Mouse (Mus musculus): ENCODE data around the gene Cldn13. TPM values are rescaled to one million over a fixed set of nuclear protein-coding genes. Genes with fewer than 3 reads are reported as not detected.
A peak's percentile ranks its signal among the peaks of the same experiment; 100 is the strongest.

Cldn13 gene
- polyA plus RNA-seq, 1 experiment from 2014 or later, result 258 TPM

GRCm38 (mm10) chr5:134926726-134927125 lies 11.4 kb upstream of the Cldn13 start:
- Histone ChIP-seq H3K4me2 (ENCODE audit: low read depth, low read length) (no peak overlapping the region), H3K9ac (ENCODE audit: low read depth, low read length) (no peak overlapping the region), H3K4me3 (ENCODE audit: low read depth, low read length) (no peak overlapping the region), H3K4me1 (ENCODE audit: control insufficient read depth, low read depth, low read length) (peaks cover 9% of the 10 kb centered on the region), H3K27ac (ENCODE audit: low read length) (no peak overlapping the region), H3K36me3 (ENCODE audit: control insufficient read depth, insufficient read depth) (no peaks in the 10 kb centered on the region), H3K9me3 (replicated peaks; ENCODE audit: control insufficient read depth, low read length) (no peaks in the 10 kb centered on the region), H3K27me3 (ENCODE audit: control insufficient read depth, insufficient read depth, low read depth, low read length) (peaks cover 6% of the 10 kb centered on the region; the same call in 1 of the 2 replicates)
- 61% methylated on average over 4 of the region's 4 CpGs for WGBS (ENCODE audit: insufficient replicate concordance)
- ATAC-seq (ENCODE audit: low read depth), result no peak

- H3K4me3 ChIP-seq (ENCODE audit: low read depth, low read length), result no peak overlapping the region
Observed at GRCm38 (mm10) chr5:134923141-134923540, 7.8 kb upstream of the Cldn13 start.

DNA sequence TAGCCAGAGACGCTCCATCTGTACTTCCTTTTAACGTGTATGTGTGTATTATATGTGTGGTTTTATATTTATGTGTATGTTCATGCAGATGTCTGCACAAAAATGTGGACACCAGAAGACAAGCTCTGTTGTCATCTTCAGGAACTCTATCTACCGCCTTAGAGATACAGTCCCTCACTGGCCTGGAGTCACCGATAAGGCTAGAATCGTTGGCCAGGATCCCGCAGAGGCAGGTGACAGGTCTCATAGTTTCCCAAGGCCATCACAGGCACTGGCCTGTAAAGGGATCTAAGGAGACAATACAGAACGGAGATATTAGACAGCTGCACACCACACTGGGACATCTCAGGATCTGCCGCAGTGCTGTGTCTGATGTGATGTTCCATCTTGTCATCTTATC lies 5.8 kb upstream of the Cldn13 start:
- Histone ChIP-seq H3K9me3 (replicated peaks; ENCODE audit: control insufficient read depth, low read length) (no peaks in the 10 kb centered on the region), H3K4me3 (ENCODE audit: low read depth, low read length) (no peak overlapping the region), H3K27me3 (ENCODE audit: control insufficient read depth, insufficient read depth, low read depth, low read length) (no peaks in the 10 kb centered on the region), H3K4me1 (ENCODE audit: control insufficient read depth, low read depth, low read length) (peaks cover 50% of the 10 kb centered on the region), H3K27ac (ENCODE audit: low read length) (peak overlapping the region; percentile 100), H3K9ac (ENCODE audit: low read depth, low read length) (peak overlapping the region; percentile 58), H3K4me2 (ENCODE audit: low read depth, low read length) (peak overlapping the region; percentile 61), H3K36me3 (ENCODE audit: control insufficient read depth, insufficient read depth) (no peaks in the 10 kb centered on the region; the same call in 1 of the 2 replicates)
- peak; percentile 47 for ATAC-seq (ENCODE audit: low read depth)
- 39% methylated on average over 8 of the region's 8 CpGs for WGBS (ENCODE audit: insufficient replicate concordance)

More at GRCm38 (mm10) chr5:134923141-134923540, 7.8 kb upstream of the Cldn13 start:
- 62% methylated on average over 6 of the region's 6 CpGs for WGBS (ENCODE audit: insufficient replicate concordance)
- no peak for ATAC-seq (ENCODE audit: low read depth)
- no peaks in the 10 kb centered on the region for H3K9me3 ChIP-seq (replicated peaks; ENCODE audit: control insufficient read depth, low read length)
- no peak overlapping the region for H3K4me2 ChIP-seq (ENCODE audit: low read depth, low read length)
- peaks cover 37% of the 10 kb centered on the region for H3K4me1 ChIP-seq (ENCODE audit: control insufficient read depth, low read depth, low read length)
- H3K27ac ChIP-seq (ENCODE audit: low read length), result no peak overlapping the region
- no peak overlapping the region for H3K9ac ChIP-seq (ENCODE audit: low read depth, low read length)
- no peaks in the 10 kb centered on the region for H3K27me3 ChIP-seq (ENCODE audit: control insufficient read depth, insufficient read depth, low read depth, low read length)
- H3K36me3 ChIP-seq (ENCODE audit: control insufficient read depth, insufficient read depth), result no peaks in the 10 kb centered on the region

DNA sequence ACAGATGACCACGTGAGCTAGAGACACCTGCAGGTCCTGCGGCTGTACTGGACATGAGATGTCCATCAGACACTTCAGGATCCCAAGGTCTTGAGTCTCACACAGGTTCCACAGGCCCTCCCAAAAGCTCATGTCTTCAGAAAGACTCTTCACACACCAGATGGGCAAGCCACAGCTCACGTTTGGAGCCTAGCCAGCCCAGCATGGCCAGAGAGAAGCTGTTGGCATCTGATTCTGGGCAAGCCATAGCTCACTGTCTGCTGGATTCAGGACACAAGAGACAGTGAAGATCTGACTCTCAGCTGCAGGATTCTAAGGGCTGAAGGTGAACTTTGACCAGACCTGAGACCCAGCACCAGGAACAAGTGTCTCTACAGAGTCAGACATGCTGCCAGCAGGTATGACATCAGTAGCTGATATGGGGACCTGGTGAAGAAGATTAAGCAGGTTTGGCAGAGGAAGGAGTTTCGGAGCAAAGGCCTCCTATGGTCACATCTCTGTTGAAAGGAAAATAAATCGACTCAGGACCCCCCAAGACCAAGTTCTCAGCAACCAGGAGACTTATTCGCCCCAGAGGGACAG lies 4.9 kb upstream of the Cldn13 start:
- Histone ChIP-seq H3K36me3 (ENCODE audit: control insufficient read depth, insufficient read depth) (no peaks in the 10 kb centered on the region; the same call in 1 of the 2 replicates), H3K27ac (ENCODE audit: low read length) (peak overlapping the region; percentile 100), H3K4me2 (ENCODE audit: low read depth, low read length) (peak overlapping the region; percentile 61), H3K27me3 (ENCODE audit: control insufficient read depth, insufficient read depth, low read depth, low read length) (no peaks in the 10 kb centered on the region), H3K9me3 (replicated peaks; ENCODE audit: control insufficient read depth, low read length) (no peaks in the 10 kb centered on the region), H3K4me3 (ENCODE audit: low read depth, low read length) (no peak overlapping the region), H3K9ac (ENCODE audit: low read depth, low read length) (peak overlapping the region; percentile 58), H3K4me1 (ENCODE audit: control insufficient read depth, low read depth, low read length) (peaks cover 57% of the 10 kb centered on the region)
- ATAC-seq (ENCODE audit: low read depth), result no peak
- WGBS (ENCODE audit: insufficient replicate concordance), result 53% methylated on average over 6 of the region's 6 CpGs

GRCm38 (mm10) chr5:134919097-134919496 lies 3.8 kb upstream of the Cldn13 start:
- 18% methylated on average over 3 of the region's 3 CpGs for WGBS (ENCODE audit: insufficient replicate concordance)
- peak; percentile 88 for ATAC-seq (ENCODE audit: low read depth)
- Histone ChIP-seq H3K9ac (ENCODE audit: low read depth, low read length) (peak overlapping the region; percentile 58), H3K9me3 (replicated peaks; ENCODE audit: control insufficient read depth, low read length) (no peaks in the 10 kb centered on the region), H3K36me3 (ENCODE audit: control insufficient read depth, insufficient read depth) (no peaks in the 10 kb centered on the region; the same call in 1 of the 2 replicates), H3K27ac (ENCODE audit: low read length) (peak overlapping the region; percentile 100), H3K27me3 (ENCODE audit: control insufficient read depth, insufficient read depth, low read depth, low read length) (no peaks in the 10 kb centered on the region), H3K4me3 (ENCODE audit: low read depth, low read length) (peak overlapping the region; percentile 24), H3K4me1 (ENCODE audit: control insufficient read depth, low read depth, low read length) (peaks cover 57% of the 10 kb centered on the region), H3K4me2 (ENCODE audit: low read depth, low read length) (peak overlapping the region; percentile 61)

GRCm38 (mm10) chr5:134918071-134918832 lies 2.9 kb upstream of the Cldn13 start:
- peak overlapping the region; percentile 61 for H3K4me2 ChIP-seq (ENCODE audit: low read depth, low read length)
- H3K9me3 ChIP-seq (replicated peaks; ENCODE audit: control insufficient read depth, low read length), result no peaks in the 10 kb centered on the region
- H3K9ac ChIP-seq (ENCODE audit: low read depth, low read length), result peak overlapping the region; percentile 40
- 37% methylated on average over 16 of the region's 16 CpGs for WGBS (ENCODE audit: insufficient replicate concordance)
- H3K27me3 ChIP-seq (ENCODE audit: control insufficient read depth, insufficient read depth, low read depth, low read length), result no peaks in the 10 kb centered on the region
- peaks cover 57% of the 10 kb centered on the region for H3K4me1 ChIP-seq (ENCODE audit: control insufficient read depth, low read depth, low read length)
- H3K27ac ChIP-seq (ENCODE audit: low read length), result peak overlapping the region; percentile 100
- no peaks in the 10 kb centered on the region; the same call in 1 of the 2 replicates for H3K36me3 ChIP-seq (ENCODE audit: control insufficient read depth, insufficient read depth)
- peak overlapping the region; percentile 7; the same call in 1 of the 2 replicates for H3K4me3 ChIP-seq (ENCODE audit: low read depth, low read length)
- no peak for ATAC-seq (ENCODE audit: low read depth)

DNA sequence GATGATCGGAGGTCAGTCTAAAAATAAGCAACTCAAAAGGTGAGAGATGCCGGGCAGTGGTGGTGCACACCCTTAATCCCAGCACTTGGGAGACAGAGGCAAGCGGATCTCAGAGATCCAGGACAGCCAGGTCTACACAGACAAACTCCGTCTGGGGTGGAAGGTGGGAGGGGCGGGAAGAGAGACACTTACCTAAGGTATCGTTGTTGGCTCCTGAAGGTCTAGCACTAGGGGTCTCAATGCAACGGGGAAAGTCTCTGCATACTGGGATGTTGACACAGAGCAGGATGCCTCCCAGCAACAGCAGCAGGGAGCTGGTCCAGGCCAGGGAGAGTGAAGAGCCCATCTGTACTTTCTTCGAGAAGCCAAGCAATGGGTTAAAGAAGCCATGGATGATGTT lies 816 bp downstream of the Cldn13 start:
- Histone ChIP-seq H3K27ac (ENCODE audit: low read length) (peak overlapping the region; percentile 98), H3K9ac (ENCODE audit: low read depth, low read length) (peak overlapping the region; percentile 86), H3K36me3 (ENCODE audit: control insufficient read depth, insufficient read depth) (no peaks in the 10 kb centered on the region; the same call in 1 of the 2 replicates), H3K9me3 (replicated peaks; ENCODE audit: control insufficient read depth, low read length) (no peaks in the 10 kb centered on the region), H3K4me1 (ENCODE audit: control insufficient read depth, low read depth, low read length) (peaks cover 39% of the 10 kb centered on the region), H3K4me3 (ENCODE audit: low read depth, low read length) (peak overlapping the region; percentile 67), H3K4me2 (ENCODE audit: low read depth, low read length) (peak overlapping the region; percentile 80), H3K27me3 (ENCODE audit: control insufficient read depth, insufficient read depth, low read depth, low read length) (no peaks in the 10 kb centered on the region)
- ATAC-seq (ENCODE audit: low read depth), result no peak
- WGBS (ENCODE audit: insufficient replicate concordance), result 30% methylated on average over 8 of the region's 8 CpGs

DNA sequence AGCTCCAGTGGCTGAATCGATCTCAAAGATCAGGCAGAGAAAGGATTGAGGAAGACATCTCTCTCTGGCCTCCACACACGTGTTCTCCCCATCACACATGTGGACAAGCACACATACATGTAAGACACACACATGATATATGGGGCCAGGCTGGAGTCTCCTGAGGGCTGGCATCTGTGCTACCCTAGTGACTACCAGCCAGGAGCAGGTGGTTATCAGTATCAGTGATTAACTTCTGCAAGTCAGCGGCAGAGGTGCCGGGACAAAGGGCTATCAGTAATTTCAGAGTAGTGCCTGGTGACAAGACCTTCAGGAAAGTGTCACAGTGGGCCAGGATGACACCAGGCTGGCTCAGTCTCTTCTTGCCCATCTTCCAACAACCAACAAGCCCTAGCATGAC lies 1.6 kb downstream of the Cldn13 start:
- Histone ChIP-seq H3K27ac (ENCODE audit: low read length) (peak overlapping the region; percentile 98), H3K4me1 (ENCODE audit: control insufficient read depth, low read depth, low read length) (peaks cover 35% of the 10 kb centered on the region), H3K36me3 (ENCODE audit: control insufficient read depth, insufficient read depth) (no peaks in the 10 kb centered on the region; the same call in 1 of the 2 replicates), H3K4me2 (ENCODE audit: low read depth, low read length) (peak overlapping the region; percentile 80), H3K4me3 (ENCODE audit: low read depth, low read length) (peak overlapping the region; percentile 67), H3K27me3 (ENCODE audit: control insufficient read depth, insufficient read depth, low read depth, low read length) (no peaks in the 10 kb centered on the region), H3K9ac (ENCODE audit: low read depth, low read length) (peak overlapping the region; percentile 86), H3K9me3 (replicated peaks; ENCODE audit: control insufficient read depth, low read length) (no peaks in the 10 kb centered on the region)
- ATAC-seq (ENCODE audit: low read depth), result peak; percentile 86
- WGBS (ENCODE audit: insufficient replicate concordance), result 27% methylated on average over 4 of the region's 4 CpGs

- WGBS (ENCODE audit: insufficient replicate concordance), result 25% methylated on average over 3 of the region's 3 CpGs
- Histone ChIP-seq H3K4me3 (ENCODE audit: low read depth, low read length) (peak overlapping the region; percentile 67), H3K9me3 (replicated peaks; ENCODE audit: control insufficient read depth, low read length) (no peaks in the 10 kb centered on the region), H3K9ac (ENCODE audit: low read depth, low read length) (peak overlapping the region; percentile 86), H3K27ac (ENCODE audit: low read length) (peak overlapping the region; percentile 98), H3K4me1 (ENCODE audit: control insufficient read depth, low read depth, low read length) (peaks cover 31% of the 10 kb centered on the region), H3K4me2 (ENCODE audit: low read depth, low read length) (peak overlapping the region; percentile 65), H3K36me3 (ENCODE audit: control insufficient read depth, insufficient read depth) (no peaks in the 10 kb centered on the region; the same call in 1 of the 2 replicates), H3K27me3 (ENCODE audit: control insufficient read depth, insufficient read depth, low read depth, low read length) (no peaks in the 10 kb centered on the region)
- peak; percentile 25 for ATAC-seq (ENCODE audit: low read depth)
Observed at GRCm38 (mm10) chr5:134913352-134913751, 2.0 kb downstream of the Cldn13 start.
